Mouse (Mus musculus): ENCODE results near the gene Abca13.

DNA sequence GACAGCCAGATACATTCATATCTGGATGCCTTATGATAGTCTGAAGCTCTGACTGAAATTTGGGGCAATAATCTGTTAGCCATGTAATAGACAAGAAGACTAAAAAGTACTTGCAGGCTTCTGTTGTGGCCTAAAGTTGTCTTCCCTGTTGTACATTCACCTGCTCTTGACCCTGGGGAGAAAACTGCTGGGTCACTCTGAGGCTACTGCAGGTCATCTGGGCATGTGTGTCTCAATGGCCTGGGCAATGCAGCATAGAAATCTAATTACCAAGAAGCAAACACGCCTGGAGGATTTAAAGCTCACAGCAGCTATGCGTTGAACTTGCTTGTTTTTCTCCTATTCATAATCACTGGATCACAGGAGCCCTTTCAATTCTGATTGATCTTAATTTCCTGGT lies 8.1 kb downstream of the Abca13 start:
- no peak for TF ChIP-seq EP300 (IDR thresholded peaks at IDR 0.05)
- TF ChIP-seq CTCF (IDR thresholded peaks at IDR 0.05) = no peak

All from lung, postnatal 0 days (tissue).